Mouse (Mus musculus): Measurements from ENCODE around the gene Klhl2.

- TF ChIP-seq POLR2A (IDR thresholded peaks at IDR 0.05; ENCODE audit: borderline replicate concordance, low read depth, low read length) (no peak), CTCF (IDR thresholded peaks at IDR 0.05; ENCODE audit: low read depth, low read length) (no peak)
Measured at GRCm38 (mm10) chr8:64690306-64690705, 159.5 kb downstream of the Klhl2 start.

Data from bone marrow macrophage, adult 2 months (primary cell).